Mouse (Mus musculus): ENCODE results near the gene Asprv1. TPM values are rescaled to one million over a fixed set of nuclear protein-coding genes. Genes with fewer than 3 reads are reported as not detected.

Asprv1 gene
- 0.73 and 1.1 TPM in 2 replicates for polyA plus RNA-seq (2015; fragmentation: Nextera tagmentation; extraction: Ambion mirVana)

- WGBS, result 51% methylated on average over 10 of the region's 10 CpGs
- H3K4me3 ChIP-seq (ENCODE audit: low read length), result no peak within 1 kb of the TSS
These were observed at the start of gene Asprv1 for GRCm38 (mm10) chr6:86627946-86628345. Asprv1 (plus strand) TSS chr6:86628164.

GRCm38 (mm10) chr6:86578396-86578795 is 49.6 kb upstream of the Asprv1 start:
- no peak overlapping the region for H3K4me2 ChIP-seq (ENCODE audit: low read depth, low read length)
- H3K9ac ChIP-seq (ENCODE audit: low read depth, low read length), result no peak overlapping the region
- no peaks in the 10 kb centered on the region for H3K9me3 ChIP-seq (ENCODE audit: control insufficient read depth, low read length)
- WGBS, result 72% methylated on average over 2 of the region's 2 CpGs
- ATAC-seq, result no peak
- no peak overlapping the region for H3K4me3 ChIP-seq (ENCODE audit: low read length)
- H3K36me3 ChIP-seq (ENCODE audit: control insufficient read depth, insufficient read depth, low read length), result no peaks in the 10 kb centered on the region
- H3K27me3 ChIP-seq (replicated peaks; ENCODE audit: control insufficient read depth, insufficient read depth, low read length), result no peaks in the 10 kb centered on the region
- peaks cover 7% of the 10 kb centered on the region; the same call in 1 of the 2 replicates for H3K4me1 ChIP-seq (ENCODE audit: control insufficient read depth, insufficient read depth, low read length)
- no peak overlapping the region for H3K27ac ChIP-seq (ENCODE audit: low read length)

More at GRCm38 (mm10) chr6:86627946-86628345, at the start of gene Asprv1:
- H3K9ac ChIP-seq (ENCODE audit: low read depth, low read length), result no peak within 1 kb of the TSS
- no peak for ATAC-seq
- H3K4me2 ChIP-seq (ENCODE audit: low read depth, low read length), result no peak within 1 kb of the TSS
- H3K27me3 ChIP-seq (replicated peaks; ENCODE audit: control insufficient read depth, insufficient read depth, low read length), result no peaks in the 10 kb centered on the region
- no peaks in the 10 kb centered on the region for H3K4me1 ChIP-seq (ENCODE audit: control insufficient read depth, insufficient read depth, low read length)
- no peak within 1 kb of the TSS for H3K27ac ChIP-seq (ENCODE audit: low read length)
- no peaks in the 10 kb centered on the region for H3K36me3 ChIP-seq (ENCODE audit: control insufficient read depth, insufficient read depth, low read length)
- H3K9me3 ChIP-seq (ENCODE audit: control insufficient read depth, low read length), result no peaks in the 10 kb centered on the region

DNA sequence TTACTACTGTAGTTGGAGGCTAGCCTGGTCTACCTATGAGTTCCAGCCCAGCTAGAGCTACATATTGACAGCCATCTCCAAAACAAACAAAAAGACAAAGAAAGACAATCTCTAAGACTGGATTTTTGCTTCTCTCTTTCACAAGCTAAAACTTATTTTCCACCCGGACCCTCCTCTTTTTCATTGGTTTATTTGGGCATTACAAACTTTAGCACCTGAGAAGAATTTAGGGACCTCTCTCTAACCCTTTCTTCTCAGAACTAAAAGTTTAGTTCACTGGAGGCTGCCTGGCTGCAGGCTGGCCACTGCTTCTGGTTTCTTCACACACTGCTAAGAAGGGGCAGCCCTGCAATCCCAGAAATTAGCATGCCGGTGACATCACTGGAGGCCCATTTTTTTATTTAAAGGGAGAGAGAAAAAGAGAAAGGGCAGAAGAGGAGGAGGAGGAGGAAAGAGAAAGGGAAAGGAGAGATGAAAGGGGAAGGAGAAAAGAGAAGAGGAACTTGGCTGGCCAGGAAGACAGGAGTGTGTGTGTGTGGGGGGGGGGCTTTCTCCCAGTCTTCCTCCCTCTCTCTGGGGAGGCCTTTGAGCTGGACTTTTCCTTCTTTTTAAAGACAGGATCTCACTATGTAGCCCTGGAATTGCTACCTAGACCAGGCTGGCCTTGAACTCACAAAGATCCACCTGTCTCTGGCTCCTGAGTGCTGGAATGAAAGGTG is 48.7 kb upstream of the Asprv1 start:
- 66% methylated on average over 2 of the region's 2 CpGs for WGBS
- H3K9me3 ChIP-seq (ENCODE audit: control insufficient read depth, low read length), result no peaks in the 10 kb centered on the region
- no peaks in the 10 kb centered on the region for H3K27me3 ChIP-seq (replicated peaks; ENCODE audit: control insufficient read depth, insufficient read depth, low read length)
- H3K9ac ChIP-seq (ENCODE audit: low read depth, low read length), result no peak overlapping the region
- H3K4me1 ChIP-seq (ENCODE audit: control insufficient read depth, insufficient read depth, low read length), result peaks cover 12% of the 10 kb centered on the region
- H3K4me3 ChIP-seq (ENCODE audit: low read length), result no peak overlapping the region
- H3K4me2 ChIP-seq (ENCODE audit: low read depth, low read length), result no peak overlapping the region
- no peak overlapping the region for H3K27ac ChIP-seq (ENCODE audit: low read length)
- no peaks in the 10 kb centered on the region for H3K36me3 ChIP-seq (ENCODE audit: control insufficient read depth, insufficient read depth, low read length)
- no peak for ATAC-seq

DNA sequence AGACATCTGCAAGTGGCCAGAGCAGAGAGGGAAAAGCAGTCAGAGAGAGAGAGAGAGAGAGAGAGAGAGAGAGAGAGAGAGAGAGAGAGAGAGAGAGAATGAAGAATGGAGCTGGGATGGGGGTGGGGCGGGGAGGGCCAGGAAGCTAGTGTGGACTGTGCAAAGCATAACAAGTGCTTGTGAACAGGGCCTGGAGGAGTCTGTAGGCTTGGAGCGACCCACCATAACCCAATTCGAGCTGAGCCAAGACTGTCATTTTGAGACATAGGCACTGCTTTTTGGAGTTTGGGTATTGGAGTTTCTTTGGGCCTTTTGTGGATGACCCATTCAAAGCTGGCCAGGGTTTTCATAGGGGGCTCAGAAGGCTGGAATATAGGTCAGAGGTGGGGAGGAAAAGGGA is 48.0 kb upstream of the Asprv1 start:
- WGBS, result 82% methylated on average over 3 of the region's 3 CpGs
- H3K27me3 ChIP-seq (replicated peaks; ENCODE audit: control insufficient read depth, insufficient read depth, low read length), result no peaks in the 10 kb centered on the region
- no peak overlapping the region for H3K27ac ChIP-seq (ENCODE audit: low read length)
- ATAC-seq, result no peak
- H3K4me2 ChIP-seq (ENCODE audit: low read depth, low read length), result no peak overlapping the region
- peaks cover 19% of the 10 kb centered on the region for H3K4me1 ChIP-seq (ENCODE audit: control insufficient read depth, insufficient read depth, low read length)
- no peak overlapping the region for H3K4me3 ChIP-seq (ENCODE audit: low read length)
- H3K36me3 ChIP-seq (ENCODE audit: control insufficient read depth, insufficient read depth, low read length), result no peaks in the 10 kb centered on the region
- H3K9me3 ChIP-seq (ENCODE audit: control insufficient read depth, low read length), result no peaks in the 10 kb centered on the region
- no peak overlapping the region for H3K9ac ChIP-seq (ENCODE audit: low read depth, low read length)

DNA sequence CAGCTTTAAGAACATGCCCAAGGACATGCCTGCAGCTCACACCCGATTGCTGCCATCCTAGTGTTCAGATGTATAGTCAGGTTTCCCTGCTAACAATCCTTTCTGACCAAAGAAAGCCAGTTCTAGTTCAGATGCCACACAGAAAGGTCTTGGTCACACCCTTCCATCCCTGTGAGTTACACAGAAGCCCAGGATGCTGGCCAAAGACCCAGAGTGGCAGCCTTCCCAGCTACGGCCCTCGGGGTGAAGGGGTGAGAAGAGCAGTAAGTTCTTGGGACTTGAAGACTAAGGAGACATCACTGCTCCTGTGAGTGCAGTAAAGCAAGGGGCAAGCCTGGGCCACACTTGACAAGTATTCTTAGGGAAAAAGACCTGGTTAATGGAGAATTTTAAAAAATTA is 44.8 kb upstream of the Asprv1 start:
- Histone ChIP-seq H3K27me3 (replicated peaks; ENCODE audit: control insufficient read depth, insufficient read depth, low read length) (no peaks in the 10 kb centered on the region), H3K36me3 (ENCODE audit: control insufficient read depth, insufficient read depth, low read length) (no peaks in the 10 kb centered on the region), H3K4me3 (ENCODE audit: low read length) (no peak overlapping the region), H3K9ac (ENCODE audit: low read depth, low read length) (no peak overlapping the region), H3K4me2 (ENCODE audit: low read depth, low read length) (no peak overlapping the region), H3K4me1 (ENCODE audit: control insufficient read depth, insufficient read depth, low read length) (peaks cover 28% of the 10 kb centered on the region), H3K9me3 (ENCODE audit: control insufficient read depth, low read length) (no peaks in the 10 kb centered on the region), H3K27ac (ENCODE audit: low read length) (no peak overlapping the region)
- 96% methylated on average over 3 of the region's 3 CpGs for WGBS
- ATAC-seq, result no peak

GRCm38 (mm10) chr6:86583601-86584215 is 44.3 kb upstream of the Asprv1 start:
- ATAC-seq, result no peak
- Histone ChIP-seq H3K4me3 (ENCODE audit: low read length) (no peak overlapping the region), H3K27ac (ENCODE audit: low read length) (no peak overlapping the region; the same call in 1 of the 2 replicates), H3K4me2 (ENCODE audit: low read depth, low read length) (no peak overlapping the region), H3K4me1 (ENCODE audit: control insufficient read depth, insufficient read depth, low read length) (peaks cover 28% of the 10 kb centered on the region), H3K27me3 (replicated peaks; ENCODE audit: control insufficient read depth, insufficient read depth, low read length) (no peaks in the 10 kb centered on the region), H3K36me3 (ENCODE audit: control insufficient read depth, insufficient read depth, low read length) (no peaks in the 10 kb centered on the region), H3K9ac (ENCODE audit: low read depth, low read length) (peak overlapping the region; percentile 70; the same call in 1 of the 2 replicates), H3K9me3 (ENCODE audit: control insufficient read depth, low read length) (no peaks in the 10 kb centered on the region)
- WGBS, result 83% methylated on average over 8 of the region's 8 CpGs

- ATAC-seq, result peak; percentile 16; the same call in 1 of the 2 replicates
- H3K9me3 ChIP-seq (ENCODE audit: control insufficient read depth, low read length), result no peaks in the 10 kb centered on the region
- no peaks in the 10 kb centered on the region for H3K27me3 ChIP-seq (replicated peaks; ENCODE audit: control insufficient read depth, insufficient read depth, low read length)
- H3K27ac ChIP-seq (ENCODE audit: low read length), result peak overlapping the region; percentile 90
- H3K36me3 ChIP-seq (ENCODE audit: control insufficient read depth, insufficient read depth, low read length), result no peaks in the 10 kb centered on the region
- peak overlapping the region; percentile 59 for H3K4me2 ChIP-seq (ENCODE audit: low read depth, low read length)
- H3K4me1 ChIP-seq (ENCODE audit: control insufficient read depth, insufficient read depth, low read length), result peaks cover 28% of the 10 kb centered on the region
- H3K4me3 ChIP-seq (ENCODE audit: low read length), result peak overlapping the region; percentile 38
- 34% methylated on average over 14 of the region's 14 CpGs for WGBS
- peak overlapping the region; percentile 70 for H3K9ac ChIP-seq (ENCODE audit: low read depth, low read length)
These were observed 43.5 kb upstream of the Asprv1 start for GRCm38 (mm10) chr6:86584296-86585015.

GRCm38 (mm10) chr6:86585070-86585600 is 42.8 kb upstream of the Asprv1 start:
- peak; percentile 84 for ATAC-seq
- Histone ChIP-seq H3K27me3 (replicated peaks; ENCODE audit: control insufficient read depth, insufficient read depth, low read length) (no peaks in the 10 kb centered on the region), H3K9ac (ENCODE audit: low read depth, low read length) (peak overlapping the region; percentile 70), H3K4me2 (ENCODE audit: low read depth, low read length) (peak overlapping the region; percentile 59), H3K36me3 (ENCODE audit: control insufficient read depth, insufficient read depth, low read length) (no peaks in the 10 kb centered on the region), H3K9me3 (ENCODE audit: control insufficient read depth, low read length) (no peaks in the 10 kb centered on the region), H3K27ac (ENCODE audit: low read length) (peak overlapping the region; percentile 90), H3K4me3 (ENCODE audit: low read length) (peak overlapping the region; percentile 38), H3K4me1 (ENCODE audit: control insufficient read depth, insufficient read depth, low read length) (peaks cover 26% of the 10 kb centered on the region)
- WGBS, result 8% methylated on average over 16 of the region's 16 CpGs

- Histone ChIP-seq H3K4me2 (ENCODE audit: low read depth, low read length) (no peak overlapping the region), H3K9me3 (ENCODE audit: control insufficient read depth, low read length) (no peaks in the 10 kb centered on the region), H3K4me1 (ENCODE audit: control insufficient read depth, insufficient read depth, low read length) (peaks cover 21% of the 10 kb centered on the region), H3K9ac (ENCODE audit: low read depth, low read length) (no peak overlapping the region), H3K27me3 (replicated peaks; ENCODE audit: control insufficient read depth, insufficient read depth, low read length) (no peaks in the 10 kb centered on the region), H3K36me3 (ENCODE audit: control insufficient read depth, insufficient read depth, low read length) (no peaks in the 10 kb centered on the region), H3K4me3 (ENCODE audit: low read length) (no peak overlapping the region), H3K27ac (ENCODE audit: low read length) (0 out of 2 replicates have a peak overlapping the region, but pooled peaks have one; percentile 29)
- 55% methylated on average over 5 of the region's 5 CpGs for WGBS
- ATAC-seq, result no peak
These were observed 41.9 kb upstream of the Asprv1 start for GRCm38 (mm10) chr6:86586070-86586469.

Data from intestine, embryonic 16.5 days (tissue).